Mouse (Mus musculus): Measurements from ENCODE around the gene Ovca2.

Ovca2 gene

GRCm38 (mm10) chr11:75148332-75149035 is 30.2 kb downstream of the Ovca2 start:
- DNase-seq = no peak

- DNase-seq = no peak
Measured at GRCm38 (mm10) chr11:75147846-75148168, 30.8 kb downstream of the Ovca2 start.

- DNase-seq = no peak
Measured at GRCm38 (mm10) chr11:75147106-75147845, 31.4 kb downstream of the Ovca2 start.

GRCm38 (mm10) chr11:75145841-75146240 is 32.8 kb downstream of the Ovca2 start:
- DNase-seq = no peak

GRCm38 (mm10) chr11:75142749-75143148 is 35.9 kb downstream of the Ovca2 start:
- DNase-seq = no peak

GRCm38 (mm10) chr11:75141913-75142312 is 36.7 kb downstream of the Ovca2 start:
- no peak for DNase-seq

GRCm38 (mm10) chr11:75141038-75141437 is 37.6 kb downstream of the Ovca2 start:
- DNase-seq = no peak

- no peak for DNase-seq
Measured at GRCm38 (mm10) chr11:75140431-75140830, 38.2 kb downstream of the Ovca2 start.

GRCm38 (mm10) chr11:75139122-75139963 is 39.3 kb downstream of the Ovca2 start:
- DNase-seq = peak; percentile 57

GRCm38 (mm10) chr11:75136666-75137398 is 41.8 kb downstream of the Ovca2 start:
- DNase-seq = peak; percentile 80

GRCm38 (mm10) chr11:75135358-75135757 is 43.3 kb downstream of the Ovca2 start:
- peak; percentile 86 for DNase-seq

- DNase-seq = no peak
Measured at GRCm38 (mm10) chr11:75134485-75135068, 44.1 kb downstream of the Ovca2 start.

GRCm38 (mm10) chr11:75133951-75134350 is 44.7 kb downstream of the Ovca2 start:
- peak; percentile 67 for DNase-seq

GRCm38 (mm10) chr11:75133391-75133790 is 45.2 kb downstream of the Ovca2 start:
- no peak for DNase-seq

- DNase-seq = peak; percentile 70
Measured at GRCm38 (mm10) chr11:75132278-75132677, 46.4 kb downstream of the Ovca2 start.

GRCm38 (mm10) chr11:75131300-75131699 is 47.3 kb downstream of the Ovca2 start:
- no peak for DNase-seq

- no peak for DNase-seq
Measured at GRCm38 (mm10) chr11:75129481-75129880, 49.2 kb downstream of the Ovca2 start.

GRCm38 (mm10) chr11:75126384-75126783 is 52.3 kb downstream of the Ovca2 start:
- DNase-seq = no peak
